Mouse (Mus musculus): ENCODE data around the gene Srebf2. TPM values are rescaled to one million over a fixed set of nuclear protein-coding genes. Genes with fewer than 3 reads are reported as not detected.
A peak's percentile ranks its signal among the peaks of the same experiment; 100 is the strongest.

Gene Srebf2
- polyA plus RNA-seq, 1 experiment from 2014 or later, result 200 TPM

DNA sequence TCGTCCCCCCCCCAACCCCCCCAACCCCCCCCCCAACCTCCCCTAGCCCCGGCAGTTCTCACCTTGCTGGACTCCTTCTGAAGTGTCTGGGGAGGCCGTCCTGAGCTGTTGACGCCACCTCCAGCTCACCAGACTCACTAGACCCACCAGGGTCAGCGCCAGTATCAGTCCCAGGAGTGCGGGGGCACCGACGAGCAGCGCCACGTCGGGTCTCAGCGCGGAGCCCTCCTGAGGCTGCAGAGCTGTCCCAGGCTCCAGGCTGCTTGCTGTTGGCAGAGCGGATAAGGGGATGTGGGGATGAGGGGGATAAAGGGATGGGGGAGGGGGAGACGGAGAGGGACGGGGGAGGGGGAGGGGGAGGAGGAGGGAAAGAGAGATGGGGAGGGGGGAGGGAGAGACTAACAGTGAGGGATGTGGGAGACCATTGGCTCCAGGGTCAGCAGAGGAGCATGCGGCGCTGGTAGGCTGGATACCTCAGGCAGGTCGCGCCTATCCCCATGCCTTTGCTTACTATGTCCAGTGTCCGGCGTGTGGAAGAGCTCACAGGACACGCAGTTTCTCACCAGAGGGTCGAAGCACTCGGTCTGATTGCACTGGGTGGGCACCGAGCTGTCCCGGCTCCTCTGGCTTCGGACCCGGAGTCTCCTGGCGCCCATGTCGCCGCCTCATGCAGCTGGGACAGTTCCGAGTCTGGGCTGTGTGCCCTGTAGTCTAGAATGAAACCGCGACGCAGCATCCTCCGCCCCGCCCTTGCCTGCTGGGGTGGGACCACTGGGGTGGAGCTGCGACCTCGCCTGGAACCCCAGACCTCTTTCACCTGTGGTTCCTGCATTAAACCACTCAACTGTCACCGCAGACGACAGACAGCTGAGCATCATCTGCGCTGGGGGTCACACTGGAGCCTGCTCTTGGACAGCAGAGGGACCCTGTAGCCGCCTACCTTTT, 76.9 kb downstream of the Srebf2 start, which contains the start of gene Tnfrsf13c:
Gene Tnfrsf13c (minus strand): TSS at position 713 of the 945 bp plus-strand sequence.
- Histone ChIP-seq H3K9ac (peak within 1 kb of the TSS; percentile 62), H3K4me1 (peaks cover 28% of the 10 kb centered on the region), H3K27me3 (peaks cover 23% of the 10 kb centered on the region), H3K27ac (no peak within 1 kb of the TSS), H3K9me3 (replicated peaks) (no peaks in the 10 kb centered on the region), H3K36me3 (ENCODE audit: poor library complexity, severe bottlenecking) (no peaks in the 10 kb centered on the region), H3K4me3 (peak within 1 kb of the TSS; percentile 37), H3K4me2 (peak within 1 kb of the TSS; percentile 70)
- ATAC-seq, result peak; percentile 51; the same call in 1 of the 2 replicates
- 3% methylated on average over 44 of the region's 44 CpGs for WGBS

DNA sequence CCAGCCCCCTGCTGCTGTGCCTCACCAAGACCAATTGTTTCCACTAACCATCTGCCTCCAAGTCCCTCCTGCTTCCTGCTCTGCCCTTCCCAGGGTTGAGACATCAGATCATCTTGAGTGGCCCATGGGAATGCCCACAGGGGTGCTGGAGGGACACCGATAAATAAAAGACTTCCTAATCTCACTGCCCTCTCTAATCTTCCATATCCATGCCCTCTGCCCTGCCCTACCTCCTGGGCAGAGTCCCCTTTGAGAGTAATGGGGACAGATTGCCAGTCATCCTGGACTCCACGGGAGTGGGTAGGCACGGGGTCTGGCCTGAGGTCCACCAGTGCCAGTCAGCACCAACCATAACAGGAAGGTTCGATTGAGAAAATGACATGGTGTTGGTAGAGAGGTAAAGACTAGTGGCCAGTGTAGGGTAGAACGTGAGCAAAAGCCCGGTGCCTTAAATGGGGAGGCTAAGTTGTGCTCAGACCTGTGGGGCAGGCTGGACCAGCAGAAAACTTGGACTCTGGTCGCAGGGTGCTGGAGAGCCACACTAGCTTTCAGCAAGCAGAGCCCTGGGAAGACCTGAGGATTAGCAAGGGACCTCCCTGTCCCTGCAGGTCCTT, 77.7 kb downstream of the Srebf2 start:
- no peak; the same call in 1 of the 2 replicates for ATAC-seq
- no peaks in the 10 kb centered on the region for H3K9me3 ChIP-seq (replicated peaks)
- H3K27me3 ChIP-seq, result peaks cover 22% of the 10 kb centered on the region
- WGBS, result 37% methylated on average over 7 of the region's 7 CpGs
- H3K9ac ChIP-seq, result peak overlapping the region; percentile 62; the same call in 1 of the 2 replicates
- H3K4me1 ChIP-seq, result peaks cover 24% of the 10 kb centered on the region
- peak overlapping the region; percentile 70 for H3K4me2 ChIP-seq
- H3K27ac ChIP-seq, result no peak overlapping the region
- H3K4me3 ChIP-seq, result peak overlapping the region; percentile 37
- H3K36me3 ChIP-seq (ENCODE audit: poor library complexity, severe bottlenecking), result no peaks in the 10 kb centered on the region

- no peak overlapping the region for H3K4me2 ChIP-seq
- H3K9me3 ChIP-seq (replicated peaks), result no peaks in the 10 kb centered on the region
- 93% methylated on average over 5 of the region's 5 CpGs for WGBS
- H3K36me3 ChIP-seq (ENCODE audit: poor library complexity, severe bottlenecking), result no peaks in the 10 kb centered on the region
- H3K4me3 ChIP-seq, result no peak overlapping the region
- no peak overlapping the region for H3K27ac ChIP-seq
- peaks cover 15% of the 10 kb centered on the region for H3K4me1 ChIP-seq
- no peak for ATAC-seq
- peaks cover 22% of the 10 kb centered on the region for H3K27me3 ChIP-seq
- H3K9ac ChIP-seq, result no peak overlapping the region
These were observed 78.8 kb downstream of the Srebf2 start for GRCm38 (mm10) chr15:82225769-82226168.

DNA sequence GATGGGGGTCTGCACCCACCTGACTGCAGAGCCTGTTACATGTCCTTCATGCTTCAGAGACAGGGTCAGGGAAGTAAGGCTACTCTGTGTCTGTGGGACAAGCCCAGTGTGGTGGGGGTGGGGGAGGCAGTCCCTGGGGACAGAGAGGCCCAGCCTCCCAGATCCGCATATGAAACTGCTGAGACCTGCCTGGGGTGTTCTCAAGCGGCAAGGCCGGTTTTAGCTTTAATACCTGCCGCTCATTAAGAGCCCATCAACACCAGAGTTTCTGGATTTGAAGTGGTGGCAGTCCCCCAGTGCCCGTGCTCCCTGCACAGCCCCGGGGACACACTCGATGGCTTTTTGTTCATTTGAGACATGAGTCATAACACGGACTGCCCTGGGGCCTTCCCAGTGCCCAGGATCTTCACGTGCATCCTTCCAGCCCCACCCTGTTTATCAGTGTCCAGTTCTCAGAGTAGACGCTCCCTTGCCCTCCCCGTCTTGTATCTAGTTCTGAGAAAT, 82.6 kb downstream of the Srebf2 start:
- Histone ChIP-seq H3K4me2 (no peak overlapping the region), H3K9ac (no peak overlapping the region), H3K4me1 (peaks cover 14% of the 10 kb centered on the region), H3K36me3 (ENCODE audit: poor library complexity, severe bottlenecking) (peaks cover 5% of the 10 kb centered on the region), H3K4me3 (no peak overlapping the region), H3K27ac (no peak overlapping the region), H3K27me3 (peaks cover 8% of the 10 kb centered on the region), H3K9me3 (replicated peaks) (no peaks in the 10 kb centered on the region)
- ATAC-seq, result no peak
- 38% methylated on average over 11 of the region's 11 CpGs for WGBS

GRCm38 (mm10) chr15:82230098-82230611, 83.2 kb downstream of the Srebf2 start:
- H3K36me3 ChIP-seq (ENCODE audit: poor library complexity, severe bottlenecking), result peaks cover 11% of the 10 kb centered on the region
- peaks cover 13% of the 10 kb centered on the region for H3K4me1 ChIP-seq
- no peak overlapping the region for H3K4me3 ChIP-seq
- H3K9ac ChIP-seq, result no peak overlapping the region
- peaks cover 2% of the 10 kb centered on the region; the same call in 1 of the 2 replicates for H3K27me3 ChIP-seq
- no peak overlapping the region for H3K4me2 ChIP-seq
- no peak overlapping the region for H3K27ac ChIP-seq
- no peak for ATAC-seq
- H3K9me3 ChIP-seq (replicated peaks), result no peaks in the 10 kb centered on the region
- WGBS, result 67% methylated on average over 6 of the region's 6 CpGs

DNA sequence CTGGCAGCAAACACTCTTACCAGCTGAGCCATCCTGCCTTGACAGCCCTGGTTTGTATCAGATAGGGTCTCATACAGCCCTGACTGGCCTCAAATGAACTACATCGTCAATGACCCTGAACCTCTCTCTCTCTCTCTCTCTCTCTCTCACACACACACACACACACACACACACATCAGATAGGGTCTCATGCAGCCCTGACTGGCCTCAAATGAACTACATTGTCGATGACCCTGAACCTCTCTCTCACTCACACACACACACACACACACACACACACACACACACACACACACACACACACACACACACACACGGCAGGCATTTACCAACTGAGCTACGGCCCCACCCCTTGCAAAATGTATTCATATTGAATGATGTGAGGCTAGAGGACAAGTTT, 84.1 kb downstream of the Srebf2 start:
- H3K27me3 ChIP-seq, result no peaks in the 10 kb centered on the region
- WGBS, result 77% methylated on average over 4 of the region's 4 CpGs
- H3K27ac ChIP-seq, result no peak overlapping the region
- no peak overlapping the region for H3K4me2 ChIP-seq
- ATAC-seq, result no peak
- H3K9ac ChIP-seq, result no peak overlapping the region
- peaks cover 12% of the 10 kb centered on the region for H3K36me3 ChIP-seq (ENCODE audit: poor library complexity, severe bottlenecking)
- peaks cover 13% of the 10 kb centered on the region for H3K4me1 ChIP-seq
- H3K9me3 ChIP-seq (replicated peaks), result no peaks in the 10 kb centered on the region
- no peak overlapping the region for H3K4me3 ChIP-seq

DNA sequence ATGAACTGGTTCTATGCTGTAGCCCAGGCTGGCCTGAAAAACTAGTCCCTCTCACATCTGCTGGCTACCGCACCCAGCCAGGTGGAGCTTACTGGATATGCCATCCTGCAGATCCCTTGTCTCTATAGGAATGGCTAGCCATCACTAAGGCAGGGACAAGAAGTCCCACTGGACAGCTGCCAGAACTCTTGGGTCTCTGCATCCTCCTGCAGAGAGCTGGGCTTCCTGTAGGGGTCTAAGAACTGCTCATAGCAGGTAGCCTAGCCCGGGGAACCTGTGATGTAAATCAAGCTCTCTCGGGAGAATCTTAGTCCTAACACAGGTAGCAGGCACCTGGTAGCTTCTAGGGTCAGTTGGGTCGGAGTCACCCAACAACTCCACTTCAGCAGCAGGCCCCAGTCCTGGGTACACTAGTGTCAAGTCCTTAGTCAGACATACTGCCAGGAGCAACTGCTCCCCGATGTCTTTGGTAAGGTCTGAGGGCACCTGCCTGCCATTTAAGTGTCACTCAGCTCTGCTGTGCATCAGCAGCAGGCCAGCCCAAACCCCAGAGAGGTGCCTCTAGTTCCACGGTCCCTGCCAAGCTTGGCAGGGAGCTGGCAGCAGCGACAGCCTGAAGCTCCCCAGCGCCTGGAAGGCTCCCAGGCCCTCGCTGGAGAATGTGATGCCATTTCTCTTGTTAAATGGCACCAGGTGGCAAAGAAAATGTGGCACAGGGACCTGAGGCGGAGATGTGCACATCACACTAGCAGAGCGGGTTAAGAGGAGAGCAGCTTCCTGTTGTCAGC, 84.8 kb downstream of the Srebf2 start:
- Histone ChIP-seq H3K27ac (no peak overlapping the region), H3K36me3 (ENCODE audit: poor library complexity, severe bottlenecking) (peaks cover 12% of the 10 kb centered on the region), H3K9ac (peak overlapping the region; percentile 26; the same call in 1 of the 2 replicates), H3K9me3 (replicated peaks) (no peaks in the 10 kb centered on the region), H3K4me1 (peaks cover 13% of the 10 kb centered on the region), H3K4me3 (no peak overlapping the region), H3K4me2 (no peak overlapping the region), H3K27me3 (no peaks in the 10 kb centered on the region)
- ATAC-seq, result no peak
- 59% methylated on average over 11 of the region's 11 CpGs for WGBS

DNA sequence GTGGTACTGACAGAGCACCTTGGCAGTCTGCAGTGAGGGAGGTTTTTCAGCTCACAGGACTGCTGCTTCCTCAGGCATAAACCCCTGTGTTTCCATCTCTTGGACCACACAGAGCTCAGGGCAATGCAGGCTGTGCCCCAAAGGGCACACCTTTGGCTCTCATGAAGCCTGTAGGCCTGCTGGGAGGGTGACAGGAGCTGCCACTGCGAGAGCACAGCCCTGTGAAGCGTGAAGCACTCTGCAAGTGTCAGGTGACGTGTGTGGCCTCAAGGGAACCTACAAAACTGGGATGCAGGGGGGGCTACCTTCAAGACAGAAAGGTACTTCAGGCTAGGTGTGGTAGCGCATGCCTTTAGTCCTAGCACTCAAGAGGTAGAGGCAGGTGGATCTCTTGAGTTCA, 85.7 kb downstream of the Srebf2 start:
- 74% methylated on average over 4 of the region's 4 CpGs for WGBS

GRCm38 (mm10) chr15:82235661-82236060, 88.7 kb downstream of the Srebf2 start:
- WGBS, result 70% methylated on average over 10 of the region's 10 CpGs
- peaks cover 13% of the 10 kb centered on the region for H3K4me1 ChIP-seq
- no peak for ATAC-seq
- H3K36me3 ChIP-seq (ENCODE audit: poor library complexity, severe bottlenecking), result peaks cover 26% of the 10 kb centered on the region
- no peaks in the 10 kb centered on the region for H3K27me3 ChIP-seq
- H3K4me3 ChIP-seq, result no peak overlapping the region
- no peaks in the 10 kb centered on the region for H3K9me3 ChIP-seq (replicated peaks)
- no peak overlapping the region for H3K9ac ChIP-seq
- no peak overlapping the region for H3K27ac ChIP-seq
- no peak overlapping the region for H3K4me2 ChIP-seq

More for the DNA sequence above, 85.7 kb downstream of the Srebf2 start:
- H3K27me3 ChIP-seq, result no peaks in the 10 kb centered on the region
- no peak overlapping the region for H3K9ac ChIP-seq
- H3K4me3 ChIP-seq, result no peak overlapping the region
- H3K9me3 ChIP-seq (replicated peaks), result no peaks in the 10 kb centered on the region
- ATAC-seq, result no peak
- no peak overlapping the region for H3K4me2 ChIP-seq
- H3K4me1 ChIP-seq, result peaks cover 13% of the 10 kb centered on the region
- no peak overlapping the region for H3K27ac ChIP-seq
- peaks cover 12% of the 10 kb centered on the region for H3K36me3 ChIP-seq (ENCODE audit: poor library complexity, severe bottlenecking)

DNA sequence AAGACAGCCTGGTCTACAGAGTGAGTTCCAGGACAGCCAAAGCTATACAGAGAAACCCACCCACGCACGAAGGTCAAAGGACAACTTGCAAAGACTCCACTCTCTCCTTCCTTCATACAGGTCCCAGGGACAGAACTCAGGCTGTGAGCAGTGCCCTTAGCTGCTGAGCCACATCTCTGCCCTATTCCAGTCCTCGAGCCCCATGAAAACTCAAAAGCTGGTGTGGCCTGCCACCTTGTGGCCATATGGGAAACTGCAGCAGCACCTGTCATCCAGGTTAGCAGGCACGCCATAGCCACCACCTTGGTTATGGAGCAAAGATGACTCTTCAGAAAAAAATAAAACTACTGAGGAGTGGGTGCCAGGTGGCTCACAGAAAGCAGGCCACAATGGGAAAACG, 89.6 kb downstream of the Srebf2 start:
- Histone ChIP-seq H3K4me2 (no peak overlapping the region), H3K9ac (no peak overlapping the region), H3K36me3 (ENCODE audit: poor library complexity, severe bottlenecking) (peaks cover 26% of the 10 kb centered on the region), H3K4me3 (no peak overlapping the region), H3K27ac (no peak overlapping the region), H3K27me3 (no peaks in the 10 kb centered on the region), H3K4me1 (peaks cover 12% of the 10 kb centered on the region), H3K9me3 (replicated peaks) (no peaks in the 10 kb centered on the region)
- peak; percentile 88 for ATAC-seq
- WGBS, result 12% methylated on average over 5 of the region's 5 CpGs

DNA sequence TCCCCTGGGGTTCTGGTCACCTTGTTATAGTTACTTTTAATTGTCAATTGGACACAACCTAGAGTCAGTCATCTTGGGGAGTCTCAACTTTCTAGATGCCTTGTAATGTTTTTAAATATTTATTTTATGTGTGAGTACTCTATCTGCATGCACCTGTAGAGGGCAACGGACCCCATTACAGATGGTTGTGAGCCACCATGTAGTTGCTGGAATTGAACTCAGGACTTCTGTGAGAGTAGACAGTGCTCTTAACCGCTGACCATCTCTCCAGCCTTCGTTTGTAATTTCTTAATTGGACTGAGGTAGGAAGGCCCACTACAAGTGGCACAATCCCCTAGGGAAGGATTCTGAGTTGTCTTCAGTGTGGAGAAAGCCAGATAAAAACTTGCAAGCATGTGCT, 96.3 kb downstream of the Srebf2 start:
- WGBS, result 74% methylated on average over 3 of the region's 3 CpGs
- peak overlapping the region; percentile 81 for H3K9ac ChIP-seq
- H3K4me3 ChIP-seq, result peak overlapping the region; percentile 59
- no peaks in the 10 kb centered on the region for H3K27me3 ChIP-seq
- ATAC-seq, result no peak
- H3K9me3 ChIP-seq (replicated peaks), result no peaks in the 10 kb centered on the region
- H3K36me3 ChIP-seq (ENCODE audit: poor library complexity, severe bottlenecking), result peaks cover 10% of the 10 kb centered on the region
- peaks cover 12% of the 10 kb centered on the region for H3K4me1 ChIP-seq
- peak overlapping the region; percentile 92 for H3K4me2 ChIP-seq
- H3K27ac ChIP-seq, result no peak overlapping the region
